Mouse (Mus musculus) G1E (cell line): Measurements from ENCODE around the gene Tmem174.

Experiments
- CTCF ChIP-seq: IDR thresholded peaks from 2 replicates; pipeline ENCODE4 v1.5.1; 2012; ENCODE audit warnings: low read depth, low read length, inconsistent platforms, mixed read lengths
- GATA1 ChIP-seq: IDR thresholded peaks from 2 replicates; pipeline ENCODE4 v1.6.1; 2012; ENCODE audit warnings: borderline replicate concordance, low read length, inconsistent platforms, mixed read lengths
- GATA2 ChIP-seq: IDR thresholded peaks from 2 replicates; pipeline ENCODE4 v1.6.1; 2012; ENCODE audit warnings: low read depth, low read length, inconsistent platforms, borderline replicate concordance
- POLR2AphosphoS5 ChIP-seq: IDR thresholded peaks from 2 replicates; pipeline ENCODE4 v1.6.1; 2012; ENCODE audit warnings: low read depth, low read length, inconsistent platforms; ENCODE audit not compliant: insufficient replicate concordance
- TAL1 ChIP-seq: conservative IDR thresholded peaks from 2 replicates; pipeline ENCODE4 v1.6.1; 2012; ENCODE audit warnings: low read depth, low read length, inconsistent platforms, mixed read lengths

- TF ChIP-seq CTCF (no peak), POLR2AphosphoS5 (no peak), GATA1 (no peak), TAL1 (no peak), GATA2 (no peak)
Observed at GRCm38 (mm10) chr13:98679230-98679629, 42.0 kb upstream of the Tmem174 start.
